Mouse (Mus musculus): ENCODE results near the gene Sh3rf1. TPM values are rescaled to one million over a fixed set of nuclear protein-coding genes. Genes with fewer than 3 reads are reported as not detected.

Sh3rf1 gene
- polyA plus RNA-seq, 1 experiment, result 3.8 TPM

GRCm38 (mm10) chr8:61254196-61254595 lies 30.5 kb downstream of the Sh3rf1 start:
- Histone ChIP-seq H3ac (ENCODE audit: control insufficient read depth, insufficient read length, low read depth) (no peak overlapping the region), H3K4me3 (ENCODE audit: insufficient read depth, poor library complexity, severe bottlenecking) (no peak overlapping the region), H3K36me3 (ENCODE audit: control insufficient read depth, insufficient read depth) (no peaks in the 10 kb centered on the region), H3K27me3 (ENCODE audit: control insufficient read depth, insufficient read depth, insufficient read length) (no peaks in the 10 kb centered on the region), H3K79me2 (ENCODE audit: control insufficient read depth, insufficient read depth) (no peaks in the 10 kb centered on the region), H3K79me3 (ENCODE audit: low read depth) (peaks cover 6% of the 10 kb centered on the region)
- TF ChIP-seq MAX (IDR thresholded peaks at IDR 0.05) (no peak), CTCF (IDR thresholded peaks at IDR 0.05; ENCODE audit: control insufficient read depth, insufficient read depth, insufficient read length) (no peak), MYOG (IDR thresholded peaks at IDR 0.05; ENCODE audit: control insufficient read depth, extremely low read depth, insufficient read length) (no peak), CEBPB (IDR thresholded peaks at IDR 0.05; ENCODE audit: low read depth) (no peak), MYOD1 (IDR thresholded peaks at IDR 0.05; ENCODE audit: control insufficient read depth, insufficient read length, low read depth) (no peak), FOSL1 (IDR thresholded peaks at IDR 0.05; ENCODE audit: insufficient read depth, low read length, poor library complexity, severe bottlenecking) (no peak), USF1 (IDR thresholded peaks at IDR 0.05; ENCODE audit: low read depth) (no peak)

GRCm38 (mm10) chr8:61258828-61259227 lies 35.2 kb downstream of the Sh3rf1 start:
- Histone ChIP-seq H3K79me2 (ENCODE audit: control insufficient read depth, insufficient read depth) (no peaks in the 10 kb centered on the region), H3K27me3 (ENCODE audit: control insufficient read depth, insufficient read depth, insufficient read length) (no peaks in the 10 kb centered on the region), H3ac (ENCODE audit: control insufficient read depth, insufficient read length, low read depth) (no peak overlapping the region), H3K79me3 (ENCODE audit: low read depth) (peaks cover 9% of the 10 kb centered on the region), H3K4me3 (ENCODE audit: insufficient read depth, poor library complexity, severe bottlenecking) (no peak overlapping the region), H3K36me3 (ENCODE audit: control insufficient read depth, insufficient read depth) (no peaks in the 10 kb centered on the region)
- TF ChIP-seq MYOG (IDR thresholded peaks at IDR 0.05; ENCODE audit: control insufficient read depth, extremely low read depth, insufficient read length) (no peak), CEBPB (IDR thresholded peaks at IDR 0.05; ENCODE audit: low read depth) (no peak), FOSL1 (IDR thresholded peaks at IDR 0.05; ENCODE audit: insufficient read depth, low read length, poor library complexity, severe bottlenecking) (no peak), MYOD1 (IDR thresholded peaks at IDR 0.05; ENCODE audit: control insufficient read depth, insufficient read length, low read depth) (no peak), MAX (IDR thresholded peaks at IDR 0.05) (no peak), USF1 (IDR thresholded peaks at IDR 0.05; ENCODE audit: low read depth) (no peak), CTCF (IDR thresholded peaks at IDR 0.05; ENCODE audit: control insufficient read depth, insufficient read depth, insufficient read length) (no peak)

DNA sequence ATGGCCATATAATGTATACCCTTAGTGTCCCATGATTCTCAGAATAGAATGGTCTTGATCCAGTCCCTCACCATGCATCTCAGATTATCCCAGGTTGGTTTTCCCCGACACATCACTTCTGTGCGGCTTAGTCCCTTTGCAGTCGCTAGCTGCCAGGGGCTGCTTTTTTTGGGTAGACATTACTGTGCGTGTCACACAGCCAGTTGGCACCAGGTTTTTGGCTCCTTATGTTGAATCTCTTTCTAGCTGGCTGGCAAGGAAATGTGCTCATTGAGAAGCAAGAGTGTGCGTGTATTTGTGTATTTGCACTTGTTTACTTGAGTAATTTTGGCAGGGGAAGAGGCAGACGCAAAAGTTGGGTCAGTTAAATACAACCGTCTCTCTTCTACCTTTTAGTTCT lies 35.9 kb downstream of the Sh3rf1 start:
- TF ChIP-seq CTCF (IDR thresholded peaks at IDR 0.05; ENCODE audit: control insufficient read depth, insufficient read depth, insufficient read length) (no peak), USF1 (IDR thresholded peaks at IDR 0.05; ENCODE audit: low read depth) (no peak), MYOG (IDR thresholded peaks at IDR 0.05; ENCODE audit: control insufficient read depth, extremely low read depth, insufficient read length) (no peak), MAX (IDR thresholded peaks at IDR 0.05) (no peak), MYOD1 (IDR thresholded peaks at IDR 0.05; ENCODE audit: control insufficient read depth, insufficient read length, low read depth) (no peak), CEBPB (IDR thresholded peaks at IDR 0.05; ENCODE audit: low read depth) (no peak), FOSL1 (IDR thresholded peaks at IDR 0.05; ENCODE audit: insufficient read depth, low read length, poor library complexity, severe bottlenecking) (no peak)
- H3K4me3 ChIP-seq (ENCODE audit: insufficient read depth, poor library complexity, severe bottlenecking), result no peak overlapping the region
- H3K79me3 ChIP-seq (ENCODE audit: low read depth), result peaks cover 9% of the 10 kb centered on the region
- H3ac ChIP-seq (ENCODE audit: control insufficient read depth, insufficient read length, low read depth), result no peak overlapping the region
- H3K27me3 ChIP-seq (ENCODE audit: control insufficient read depth, insufficient read depth, insufficient read length), result no peaks in the 10 kb centered on the region
- no peaks in the 10 kb centered on the region for H3K79me2 ChIP-seq (ENCODE audit: control insufficient read depth, insufficient read depth)
- H3K36me3 ChIP-seq (ENCODE audit: control insufficient read depth, insufficient read depth), result no peaks in the 10 kb centered on the region

DNA sequence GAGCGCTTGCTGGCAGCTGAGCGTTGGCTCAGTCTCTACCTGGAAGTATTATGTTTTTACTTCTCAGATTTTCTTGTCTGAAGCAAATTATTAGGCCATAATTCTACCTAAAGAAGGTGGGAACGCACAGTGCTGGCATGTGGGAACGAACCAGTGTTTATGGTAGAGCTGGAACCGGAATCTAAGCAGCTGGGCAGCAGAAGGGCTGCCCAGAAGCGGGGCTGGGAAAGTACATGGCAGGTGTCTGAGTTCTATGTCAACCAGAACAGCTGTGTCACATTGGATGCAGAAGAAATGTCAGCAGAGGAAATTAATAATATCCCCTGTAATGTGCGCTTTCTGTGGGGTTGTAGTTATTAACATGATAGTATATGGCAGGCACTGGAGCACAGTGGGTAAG lies 36.9 kb downstream of the Sh3rf1 start:
- no peaks in the 10 kb centered on the region for H3K36me3 ChIP-seq (ENCODE audit: control insufficient read depth, insufficient read depth)
- H3K4me3 ChIP-seq (ENCODE audit: insufficient read depth, poor library complexity, severe bottlenecking), result no peak overlapping the region
- H3ac ChIP-seq (ENCODE audit: control insufficient read depth, insufficient read length, low read depth), result no peak overlapping the region
- peaks cover 6% of the 10 kb centered on the region for H3K79me3 ChIP-seq (ENCODE audit: low read depth)
- TF ChIP-seq CTCF (IDR thresholded peaks at IDR 0.05; ENCODE audit: control insufficient read depth, insufficient read depth, insufficient read length), result no peak
- TF ChIP-seq MYOD1 (IDR thresholded peaks at IDR 0.05; ENCODE audit: control insufficient read depth, insufficient read length, low read depth), result no peak
- no peak for TF ChIP-seq FOSL1 (IDR thresholded peaks at IDR 0.05; ENCODE audit: insufficient read depth, low read length, poor library complexity, severe bottlenecking)
- no peak for TF ChIP-seq CEBPB (IDR thresholded peaks at IDR 0.05; ENCODE audit: low read depth)
- no peak for TF ChIP-seq MAX (IDR thresholded peaks at IDR 0.05)
- no peak for TF ChIP-seq MYOG (IDR thresholded peaks at IDR 0.05; ENCODE audit: control insufficient read depth, extremely low read depth, insufficient read length)
- TF ChIP-seq USF1 (IDR thresholded peaks at IDR 0.05; ENCODE audit: low read depth), result no peak
- H3K79me2 ChIP-seq (ENCODE audit: control insufficient read depth, insufficient read depth), result no peaks in the 10 kb centered on the region
- H3K27me3 ChIP-seq (ENCODE audit: control insufficient read depth, insufficient read depth, insufficient read length), result no peaks in the 10 kb centered on the region

DNA sequence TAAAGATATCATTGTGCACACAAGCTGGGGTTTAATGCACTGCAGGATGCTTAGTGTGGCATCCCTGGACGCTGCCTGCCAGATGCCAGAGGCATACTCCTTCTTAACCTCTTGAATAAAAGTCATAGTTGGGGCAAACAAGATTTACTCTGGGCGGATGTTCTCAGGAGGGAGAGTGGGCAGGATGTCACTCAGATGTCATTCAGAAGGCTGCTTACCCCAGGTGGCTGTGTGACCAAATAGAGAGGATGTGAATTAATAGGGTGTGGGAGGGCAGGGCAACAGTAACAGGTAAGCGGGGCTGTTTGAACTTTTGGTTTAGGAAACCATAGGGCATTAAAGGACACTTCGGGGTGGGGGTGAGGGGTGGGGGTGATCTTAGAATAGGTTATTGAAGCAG lies 37.7 kb downstream of the Sh3rf1 start:
- H3K27me3 ChIP-seq (ENCODE audit: control insufficient read depth, insufficient read depth, insufficient read length), result no peaks in the 10 kb centered on the region
- TF ChIP-seq MYOG (IDR thresholded peaks at IDR 0.05; ENCODE audit: control insufficient read depth, extremely low read depth, insufficient read length) (no peak), MYOD1 (IDR thresholded peaks at IDR 0.05; ENCODE audit: control insufficient read depth, insufficient read length, low read depth) (no peak), FOSL1 (IDR thresholded peaks at IDR 0.05; ENCODE audit: insufficient read depth, low read length, poor library complexity, severe bottlenecking) (no peak), MAX (IDR thresholded peaks at IDR 0.05) (no peak), CEBPB (IDR thresholded peaks at IDR 0.05; ENCODE audit: low read depth) (no peak), CTCF (IDR thresholded peaks at IDR 0.05; ENCODE audit: control insufficient read depth, insufficient read depth, insufficient read length) (no peak), USF1 (IDR thresholded peaks at IDR 0.05; ENCODE audit: low read depth) (no peak)

DNA sequence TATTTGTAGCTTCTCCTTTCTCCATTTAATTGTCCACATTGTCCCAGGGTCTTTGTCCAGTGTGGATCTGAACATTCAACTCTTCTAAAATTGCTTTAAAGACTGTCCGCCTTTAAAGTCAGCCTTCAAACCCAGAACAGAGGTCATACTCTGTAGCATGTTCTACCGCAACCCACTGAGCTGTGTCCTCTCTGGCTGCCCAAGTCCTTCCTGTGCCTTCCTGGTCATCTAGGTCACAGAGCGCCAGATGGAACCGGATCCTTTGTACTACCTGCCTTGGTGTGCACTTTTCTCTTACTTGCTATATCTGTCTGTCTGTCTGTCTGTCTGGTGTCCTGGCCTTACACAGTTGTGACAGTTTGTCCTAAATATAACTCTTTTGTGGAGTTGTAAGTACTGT lies 40.0 kb downstream of the Sh3rf1 start:
- Histone ChIP-seq H3K79me2 (ENCODE audit: control insufficient read depth, insufficient read depth) (peaks cover 8% of the 10 kb centered on the region), H3K4me3 (ENCODE audit: insufficient read depth, poor library complexity, severe bottlenecking) (no peak overlapping the region), H3K27me3 (ENCODE audit: control insufficient read depth, insufficient read depth, insufficient read length) (no peaks in the 10 kb centered on the region), H3ac (ENCODE audit: control insufficient read depth, insufficient read length, low read depth) (no peak overlapping the region), H3K79me3 (ENCODE audit: low read depth) (peaks cover 12% of the 10 kb centered on the region), H3K36me3 (ENCODE audit: control insufficient read depth, insufficient read depth) (no peaks in the 10 kb centered on the region)
- TF ChIP-seq FOSL1 (IDR thresholded peaks at IDR 0.05; ENCODE audit: insufficient read depth, low read length, poor library complexity, severe bottlenecking), result no peak
- TF ChIP-seq MYOG (IDR thresholded peaks at IDR 0.05; ENCODE audit: control insufficient read depth, extremely low read depth, insufficient read length), result no peak
- no peak for TF ChIP-seq CEBPB (IDR thresholded peaks at IDR 0.05; ENCODE audit: low read depth)
- no peak for TF ChIP-seq MYOD1 (IDR thresholded peaks at IDR 0.05; ENCODE audit: control insufficient read depth, insufficient read length, low read depth)
- TF ChIP-seq CTCF (IDR thresholded peaks at IDR 0.05; ENCODE audit: control insufficient read depth, insufficient read depth, insufficient read length), result no peak

More for the DNA sequence above, 37.7 kb downstream of the Sh3rf1 start:
- Histone ChIP-seq H3K36me3 (ENCODE audit: control insufficient read depth, insufficient read depth) (no peaks in the 10 kb centered on the region), H3K4me3 (ENCODE audit: insufficient read depth, poor library complexity, severe bottlenecking) (no peak overlapping the region), H3ac (ENCODE audit: control insufficient read depth, insufficient read length, low read depth) (no peak overlapping the region), H3K79me3 (ENCODE audit: low read depth) (peaks cover 10% of the 10 kb centered on the region), H3K79me2 (ENCODE audit: control insufficient read depth, insufficient read depth) (peaks cover 8% of the 10 kb centered on the region)

All from C2C12 (cell line).